Mouse (Mus musculus) forebrain, postnatal 0 days (tissue): ENCODE measurements around the gene Mtx3. TPM values are rescaled to one million over a fixed set of nuclear protein-coding genes. Genes with fewer than 3 reads are reported as not detected.

Experiments used
- ATAC-seq: fragments of 200-750 bp; cut with Nextera tagmentation; 2 replicates; pipeline ENCODE4 v1.8.0; 2017; ENCODE audit warnings: mild to moderate bottlenecking, moderate library complexity
- DNase-seq: peaks from one replicate; pipeline ENCODE4 v3.0.0-alpha.2; 2015
- H3K27ac ChIP-seq: fragments of 300-500 bp; sonication (generic); 2 replicates; pipeline ENCODE4 v1.5.1; 2014; ENCODE audit warnings: low read depth, mild to moderate bottlenecking, antibody characterized with exemption, low read length, moderate library complexity, mixed read lengths
- H3K27me3 ChIP-seq: fragments of 300-500 bp; sonication (generic); 2 replicates; pipeline ENCODE4 v1.6.1; 2014; ENCODE audit warnings: mild to moderate bottlenecking, low read length, mixed read lengths; ENCODE audit not compliant: insufficient read depth
- H3K36me3 ChIP-seq: fragments of 300-500 bp; sonication (generic); 2 replicates; pipeline ENCODE4 v1.6.1; 2014; ENCODE audit warnings: mild to moderate bottlenecking, moderate library complexity; ENCODE audit not compliant: insufficient read depth
- H3K4me1 ChIP-seq: fragments of 300-500 bp; sonication (generic); 2 replicates; pipeline ENCODE4 v1.6.1; 2014; ENCODE audit warnings: antibody characterized with exemption; ENCODE audit not compliant: insufficient read depth
- H3K4me2 ChIP-seq: fragments of 300-500 bp; sonication (generic); 2 replicates; pipeline ENCODE4 v1.6.1; 2014; ENCODE audit warnings: low read depth, mild to moderate bottlenecking, moderate library complexity
- H3K4me3 ChIP-seq: fragments of 300-500 bp; sonication (generic); 2 replicates; pipeline ENCODE4 v1.5.1; 2014; ENCODE audit warnings: low read depth, low read length, mixed read lengths
- H3K9ac ChIP-seq: fragments of 300-500 bp; sonication (generic); 2 replicates; pipeline ENCODE4 v1.6.1; 2014; ENCODE audit warnings: mild to moderate bottlenecking
- H3K9me3 ChIP-seq: fragments of 300-500 bp; sonication (generic); 2 replicates; pipeline ENCODE4 v1.6.1; 2016; ENCODE audit warnings: low read length
- CTCF ChIP-seq: sonication (generic); IDR thresholded peaks from 2 replicates; pipeline ENCODE4 v1.5.1; 2016; ENCODE audit warnings: antibody characterized with exemption, control low read depth, low read depth
- WGBS: fragments of 180-500 bp; shearing (Covaris S2); extraction: QIAGEN DNeasy Blood & Tissue Kit; methylation state at CpG from one replicate; pipeline ENCODE4 v1.1.7; 2014; 5-methylcytosine and 5-hydroxymethylcytosine counted together
- polyA plus RNA-seq: library from polyadenylated mRNA; unstranded; fragments of >200 nt; fragmentation: Nextera tagmentation; extraction: Ambion mirVana; gene quantifications from 2 replicates; pipeline ENCODE4 v1.2.1, GENCODE M21; 2015
- total RNA-seq: library from RNA; depleted of rRNA; stranded (reverse); fragments of >200 nt; gene quantifications from 2 replicates; pipeline ENCODE4 v1.2.3, GENCODE M21; 2014

The Mtx3 gene
- total and polyA plus RNA-seq, 2 experiments from 2014 or later: 2.5 to 23.8 TPM

- H3K4me3 ChIP-seq: no peak overlapping the region
- no peak for TF ChIP-seq CTCF
- H3K4me2 ChIP-seq: no peak overlapping the region
- 78% methylated on average over 3 of the region's 3 CpGs for WGBS
- H3K36me3 ChIP-seq: no peaks in the 10 kb centered on the region
- H3K9ac ChIP-seq: no peak overlapping the region
- no peaks in the 10 kb centered on the region for H3K4me1 ChIP-seq
- no peak for DNase-seq
- no peaks in the 10 kb centered on the region for H3K27me3 ChIP-seq
- no peak overlapping the region for H3K27ac ChIP-seq
- no peaks in the 10 kb centered on the region for H3K9me3 ChIP-seq
- no peak for ATAC-seq
These were observed 27.2 kb upstream of the Mtx3 start for GRCm38 (mm10) chr13:92817357-92817756.

GRCm38 (mm10) chr13:92828820-92829219 is 15.7 kb upstream of the Mtx3 start:
- WGBS: 41% methylated on average over 10 of the region's 10 CpGs
- Histone ChIP-seq H3K4me3 (no peak overlapping the region), H3K27me3 (no peaks in the 10 kb centered on the region), H3K9ac (no peak overlapping the region), H3K9me3 (no peaks in the 10 kb centered on the region), H3K4me1 (peaks cover 5% of the 10 kb centered on the region; the same call in 1 of the 2 replicates), H3K27ac (no peak overlapping the region), H3K4me2 (peak overlapping the region; percentile 16; the same call in 1 of the 2 replicates), H3K36me3 (no peaks in the 10 kb centered on the region)
- DNase-seq (peak; percentile 32), ATAC-seq (peak; percentile 77)
- no peak for TF ChIP-seq CTCF

DNA sequence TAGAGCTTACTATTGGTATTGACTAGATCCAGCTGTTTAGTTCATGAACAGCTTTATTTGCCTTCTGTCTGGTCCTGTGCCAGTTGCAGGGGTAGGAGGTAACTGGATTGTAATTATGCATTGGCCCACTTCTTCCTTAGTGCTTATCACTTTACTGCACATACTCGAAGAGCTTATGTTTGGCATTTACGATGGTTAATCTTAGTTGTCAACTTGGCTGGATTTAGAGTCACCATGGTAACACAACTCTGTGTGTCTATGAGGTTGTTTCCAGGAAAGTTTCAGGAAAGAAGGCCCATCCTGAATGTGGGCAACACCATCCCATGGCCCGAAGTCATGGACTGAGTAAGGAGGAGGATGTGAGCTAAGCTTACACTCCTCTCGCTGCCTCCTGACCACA is 11.4 kb upstream of the Mtx3 start:
- peak; percentile 29 for DNase-seq

GRCm38 (mm10) chr13:92846438-92846837 is 1.9 kb downstream of the Mtx3 start:
- no peak for DNase-seq
- TF ChIP-seq CTCF: no peak
- 88% methylated on average over 4 of the region's 4 CpGs for WGBS
- Histone ChIP-seq H3K4me1 (0 out of 2 replicates have a peak, but pooled peaks cover 6% of the 10 kb centered on the region), H3K9ac (no peak overlapping the region), H3K27me3 (no peaks in the 10 kb centered on the region), H3K4me2 (no peak overlapping the region), H3K27ac (no peak overlapping the region), H3K36me3 (peaks cover 38% of the 10 kb centered on the region), H3K9me3 (no peaks in the 10 kb centered on the region), H3K4me3 (no peak overlapping the region)
- ATAC-seq: no peak

More for the DNA sequence above, 11.4 kb upstream of the Mtx3 start:
- WGBS: 73% methylated on average over 4 of the region's 4 CpGs
- Histone ChIP-seq H3K27me3 (no peaks in the 10 kb centered on the region), H3K36me3 (no peaks in the 10 kb centered on the region), H3K4me3 (no peak overlapping the region), H3K9me3 (no peaks in the 10 kb centered on the region), H3K4me2 (no peak overlapping the region), H3K4me1 (peaks cover 5% of the 10 kb centered on the region; the same call in 1 of the 2 replicates), H3K27ac (no peak overlapping the region), H3K9ac (no peak overlapping the region)
- no peak for TF ChIP-seq CTCF
- peak; percentile 59 for ATAC-seq

DNA sequence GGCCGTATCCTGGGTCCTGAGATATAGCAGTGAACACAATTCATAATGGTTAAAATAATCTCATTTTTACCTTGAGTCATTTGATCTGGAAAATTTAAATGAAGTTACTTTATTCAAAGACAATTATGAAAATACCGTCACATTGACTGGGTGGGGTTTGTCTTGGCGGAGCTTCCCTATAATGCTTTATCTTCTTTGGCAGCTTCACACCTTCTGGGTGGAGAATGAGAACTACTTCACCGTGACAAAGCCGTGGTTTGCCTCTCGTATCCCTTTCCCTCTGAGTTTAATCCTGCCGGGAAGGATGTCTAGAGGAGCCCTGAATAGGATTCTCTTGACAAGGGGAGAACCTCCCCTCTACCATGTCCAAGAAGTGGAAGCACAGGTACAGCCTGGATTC is 2.8 kb downstream of the Mtx3 start:
- ATAC-seq (no peak), DNase-seq (no peak)
- Histone ChIP-seq H3K4me3 (no peak overlapping the region), H3K9ac (no peak overlapping the region), H3K36me3 (peaks cover 41% of the 10 kb centered on the region), H3K27me3 (no peaks in the 10 kb centered on the region), H3K9me3 (no peaks in the 10 kb centered on the region), H3K27ac (no peak overlapping the region), H3K4me2 (no peak overlapping the region), H3K4me1 (0 out of 2 replicates have a peak, but pooled peaks cover 6% of the 10 kb centered on the region)
- 92% methylated on average over 7 of the region's 7 CpGs for WGBS
- TF ChIP-seq CTCF: no peak

DNA sequence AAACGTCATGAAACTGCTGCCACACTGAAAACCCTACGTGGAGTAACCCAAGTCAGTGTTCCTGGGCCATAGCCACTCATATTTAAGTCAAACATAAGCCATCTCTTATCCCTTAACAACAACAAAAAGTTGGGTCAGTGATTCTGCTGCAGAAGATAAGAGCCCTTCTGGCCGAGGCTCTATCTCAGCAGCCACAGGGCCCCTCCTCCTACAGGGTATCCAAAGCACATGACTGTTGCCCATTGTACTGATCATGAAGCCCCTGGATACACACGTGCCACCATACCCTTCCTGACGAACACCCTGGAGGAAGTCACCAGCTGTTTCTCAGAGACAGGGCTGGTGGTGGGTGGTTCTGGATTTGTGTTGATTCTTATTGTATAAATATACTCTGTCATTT is 3.4 kb downstream of the Mtx3 start:
- peaks cover 45% of the 10 kb centered on the region for H3K36me3 ChIP-seq
- no peak overlapping the region for H3K27ac ChIP-seq
- H3K4me2 ChIP-seq: no peak overlapping the region
- no peak overlapping the region for H3K4me3 ChIP-seq
- 85% methylated on average over 5 of the region's 5 CpGs for WGBS
- H3K9ac ChIP-seq: no peak overlapping the region
- DNase-seq (no peak), ATAC-seq (no peak)
- no peaks in the 10 kb centered on the region for H3K9me3 ChIP-seq
- no peak for TF ChIP-seq CTCF
- no peaks in the 10 kb centered on the region for H3K27me3 ChIP-seq
- 0 out of 2 replicates have a peak, but pooled peaks cover 6% of the 10 kb centered on the region for H3K4me1 ChIP-seq

DNA sequence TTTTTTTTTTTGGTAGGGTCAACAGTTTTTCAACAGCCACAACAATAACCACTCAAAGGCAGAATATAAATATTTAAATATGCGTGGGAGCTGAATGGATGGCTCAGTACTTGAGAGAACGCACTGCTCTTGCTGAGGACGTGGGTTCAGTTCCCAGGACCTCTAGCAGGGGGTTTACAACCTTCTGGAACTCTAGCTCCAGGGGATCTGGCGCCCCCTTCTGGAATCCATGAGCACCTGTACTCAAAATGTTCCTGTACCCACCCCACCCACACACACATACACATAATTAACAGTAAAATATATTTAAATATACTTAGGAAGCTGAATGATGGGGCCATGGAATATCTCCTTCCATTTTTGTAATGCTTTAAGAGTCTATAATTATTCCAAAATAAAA is 11.3 kb downstream of the Mtx3 start:
- DNase-seq: no peak
- Histone ChIP-seq H3K36me3 (peaks cover 24% of the 10 kb centered on the region), H3K27me3 (no peaks in the 10 kb centered on the region), H3K27ac (no peak overlapping the region), H3K9ac (no peak overlapping the region), H3K9me3 (no peaks in the 10 kb centered on the region), H3K4me2 (no peak overlapping the region), H3K4me1 (no peaks in the 10 kb centered on the region), H3K4me3 (no peak overlapping the region)
- TF ChIP-seq CTCF: no peak; the same call in 1 of the 2 replicates
- 75% methylated on average over 4 of the region's 4 CpGs for WGBS
- no peak for ATAC-seq
